Mouse (Mus musculus): ENCODE measurements around the gene Ddc. TPM values are rescaled to one million over a fixed set of nuclear protein-coding genes. Genes with fewer than 3 reads are reported as not detected.

Gene Ddc
- polyA plus RNA-seq, 1 experiment from 2014 or later, result 15.9 TPM

DNA sequence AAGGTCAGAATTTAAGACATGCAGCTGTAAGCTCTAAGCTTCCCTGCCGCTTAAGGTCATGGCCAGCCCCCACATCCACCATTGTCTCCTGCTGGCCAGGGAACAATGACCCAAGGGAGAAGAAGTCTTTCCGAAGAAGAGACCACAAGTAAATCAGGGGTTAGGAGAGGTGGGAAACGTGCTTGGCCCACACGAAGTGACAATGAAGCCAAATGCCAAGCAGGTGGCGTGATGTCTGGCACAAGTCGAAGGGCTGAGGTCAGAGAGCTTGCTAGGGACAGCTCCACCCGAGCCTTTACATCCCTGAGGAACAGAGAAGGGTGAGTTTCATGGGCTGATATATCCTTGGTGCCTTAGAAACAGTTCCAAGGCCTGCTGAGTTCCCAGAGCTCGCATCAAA is 52.9 kb downstream of the Ddc start:
- Histone ChIP-seq H3K4me1 (replicated peaks; ENCODE audit: control insufficient read depth, insufficient read depth, low read length) (peaks cover 33% of the 10 kb centered on the region), H3K4me2 (ENCODE audit: low read depth, low read length) (no peak overlapping the region), H3K27me3 (ENCODE audit: control insufficient read depth, insufficient read depth, low read depth, low read length) (no peaks in the 10 kb centered on the region), H3K27ac (ENCODE audit: low read length) (peak overlapping the region; percentile 56), H3K36me3 (ENCODE audit: control insufficient read depth, insufficient read depth, low read length) (no peaks in the 10 kb centered on the region), H3K9me3 (ENCODE audit: control insufficient read depth, low read length) (no peaks in the 10 kb centered on the region), H3K9ac (ENCODE audit: low read length) (no peak overlapping the region), H3K4me3 (ENCODE audit: low read length) (no peak overlapping the region)
- WGBS, result 66% methylated on average over 8 of the region's 8 CpGs
- ATAC-seq (ENCODE audit: low read depth), result no peak

DNA sequence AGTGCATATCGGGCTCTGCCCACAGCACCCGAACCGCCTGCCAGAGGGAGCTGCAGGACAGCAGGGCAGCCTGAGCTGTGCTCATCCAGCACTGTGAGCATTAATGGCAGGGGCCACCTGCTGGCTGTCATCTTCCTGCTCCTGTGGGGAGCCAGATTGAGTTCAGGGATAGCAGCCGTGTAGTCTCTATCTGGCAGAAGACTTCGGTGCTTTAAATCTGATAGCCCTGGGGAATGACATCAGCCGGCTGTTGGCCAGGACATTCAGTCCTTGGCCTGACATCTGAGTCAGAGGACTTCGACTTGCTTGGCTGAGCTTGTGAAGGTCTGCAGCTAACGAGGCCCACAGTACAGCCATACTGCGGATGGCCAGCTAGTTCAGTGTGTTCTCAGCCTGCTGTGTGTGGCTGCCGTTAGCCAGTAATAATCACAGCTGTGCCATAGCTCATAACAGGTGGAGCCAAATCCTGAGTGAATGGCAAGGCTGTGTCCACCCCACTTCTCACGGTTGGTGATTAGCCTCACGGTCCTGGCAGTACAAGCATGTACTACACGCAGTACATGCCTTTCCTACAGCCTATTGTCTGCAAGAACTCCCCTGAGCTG is 53.5 kb downstream of the Ddc start:
- peak; percentile 88 for ATAC-seq (ENCODE audit: low read depth)
- no peak overlapping the region for H3K9ac ChIP-seq (ENCODE audit: low read length)
- WGBS, result 46% methylated on average over 13 of the region's 13 CpGs

DNA sequence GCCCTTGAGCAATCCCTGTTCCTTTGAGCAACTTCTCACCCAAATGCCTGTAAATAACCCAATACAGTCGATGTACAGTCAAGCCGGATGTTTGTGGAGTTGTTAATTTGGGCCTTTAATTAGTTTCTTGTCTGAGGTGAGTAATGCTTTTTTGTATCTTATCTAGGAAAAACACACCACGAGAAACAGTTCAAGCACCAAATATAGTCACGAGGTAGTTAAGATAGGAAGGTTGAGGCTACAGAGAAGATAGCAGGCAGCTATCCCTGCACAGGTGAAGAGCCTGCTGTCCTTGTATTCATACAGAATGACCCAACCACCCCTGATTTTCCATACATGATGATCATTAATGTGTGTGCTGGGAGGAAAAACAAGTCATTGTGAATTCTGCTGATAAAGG is 56.4 kb downstream of the Ddc start:
- Histone ChIP-seq H3K9ac (ENCODE audit: low read length) (no peak overlapping the region), H3K36me3 (ENCODE audit: control insufficient read depth, insufficient read depth, low read length) (no peaks in the 10 kb centered on the region), H3K4me3 (ENCODE audit: low read length) (no peak overlapping the region), H3K27ac (ENCODE audit: low read length) (peak overlapping the region; percentile 24; the same call in 1 of the 2 replicates), H3K4me1 (replicated peaks; ENCODE audit: control insufficient read depth, insufficient read depth, low read length) (peaks cover 27% of the 10 kb centered on the region), H3K4me2 (ENCODE audit: low read depth, low read length) (no peak overlapping the region), H3K27me3 (ENCODE audit: control insufficient read depth, insufficient read depth, low read depth, low read length) (no peaks in the 10 kb centered on the region), H3K9me3 (ENCODE audit: control insufficient read depth, low read length) (no peaks in the 10 kb centered on the region)
- no peak for ATAC-seq (ENCODE audit: low read depth)
- 37% methylated on average over 4 of the region's 4 CpGs for WGBS

More for the DNA sequence above, 53.5 kb downstream of the Ddc start:
- Histone ChIP-seq H3K4me1 (replicated peaks; ENCODE audit: control insufficient read depth, insufficient read depth, low read length) (peaks cover 31% of the 10 kb centered on the region), H3K4me2 (ENCODE audit: low read depth, low read length) (no peak overlapping the region), H3K27me3 (ENCODE audit: control insufficient read depth, insufficient read depth, low read depth, low read length) (no peaks in the 10 kb centered on the region), H3K4me3 (ENCODE audit: low read length) (no peak overlapping the region), H3K36me3 (ENCODE audit: control insufficient read depth, insufficient read depth, low read length) (no peaks in the 10 kb centered on the region), H3K27ac (ENCODE audit: low read length) (peak overlapping the region; percentile 56), H3K9me3 (ENCODE audit: control insufficient read depth, low read length) (no peaks in the 10 kb centered on the region)

DNA sequence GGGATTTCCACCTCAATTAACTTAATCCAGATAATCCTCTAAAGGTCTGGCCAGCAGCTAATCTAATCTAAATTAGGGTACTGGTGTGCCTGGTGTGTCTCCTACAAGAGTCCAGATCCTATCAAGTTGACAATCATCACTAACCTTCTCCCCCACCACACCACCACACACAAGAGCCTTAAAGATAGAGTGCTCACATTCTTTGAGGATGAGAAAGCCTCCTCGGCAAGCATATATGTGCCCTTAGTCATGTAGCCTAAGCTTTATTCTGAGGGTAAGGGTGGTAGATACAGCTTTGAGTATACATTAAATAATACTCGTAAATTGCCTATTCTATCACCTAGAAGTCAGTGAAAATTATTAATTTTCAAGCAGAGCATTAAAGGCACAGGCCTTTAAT is 57.2 kb downstream of the Ddc start:
- H3K4me3 ChIP-seq (ENCODE audit: low read length), result no peak overlapping the region
- H3K9ac ChIP-seq (ENCODE audit: low read length), result no peak overlapping the region
- ATAC-seq (ENCODE audit: low read depth), result no peak
- H3K4me2 ChIP-seq (ENCODE audit: low read depth, low read length), result no peak overlapping the region
- H3K27ac ChIP-seq (ENCODE audit: low read length), result no peak overlapping the region
- no peaks in the 10 kb centered on the region for H3K36me3 ChIP-seq (ENCODE audit: control insufficient read depth, insufficient read depth, low read length)
- H3K4me1 ChIP-seq (replicated peaks; ENCODE audit: control insufficient read depth, insufficient read depth, low read length), result peaks cover 33% of the 10 kb centered on the region
- no peaks in the 10 kb centered on the region for H3K27me3 ChIP-seq (ENCODE audit: control insufficient read depth, insufficient read depth, low read depth, low read length)
- WGBS, result 61% methylated on average over 2 of the region's 2 CpGs
- H3K9me3 ChIP-seq (ENCODE audit: control insufficient read depth, low read length), result no peaks in the 10 kb centered on the region

DNA sequence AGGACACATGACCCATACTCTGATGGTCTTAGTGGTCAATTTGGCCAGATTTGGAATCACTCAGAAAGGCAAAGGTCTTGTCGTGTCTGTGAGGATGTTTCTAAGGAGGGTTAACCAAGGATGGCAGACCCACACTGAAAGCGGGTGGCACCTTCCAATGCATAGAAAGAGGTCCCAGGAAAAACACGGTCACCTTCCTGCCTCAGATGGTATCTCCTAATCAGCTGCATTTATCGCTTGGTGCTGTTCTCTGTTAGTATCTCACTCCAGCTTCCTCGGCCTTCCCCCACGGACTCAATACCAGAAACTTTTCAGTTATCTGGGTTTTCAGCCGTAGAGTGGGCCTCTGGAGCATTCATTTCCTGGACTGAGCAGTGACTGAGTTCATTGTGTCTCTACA is 58.1 kb downstream of the Ddc start:
- H3K9me3 ChIP-seq (ENCODE audit: control insufficient read depth, low read length), result no peaks in the 10 kb centered on the region
- WGBS, result 88% methylated on average over 7 of the region's 7 CpGs
- H3K36me3 ChIP-seq (ENCODE audit: control insufficient read depth, insufficient read depth, low read length), result no peaks in the 10 kb centered on the region
- H3K27me3 ChIP-seq (ENCODE audit: control insufficient read depth, insufficient read depth, low read depth, low read length), result no peaks in the 10 kb centered on the region
- H3K4me3 ChIP-seq (ENCODE audit: low read length), result no peak overlapping the region
- H3K4me2 ChIP-seq (ENCODE audit: low read depth, low read length), result no peak overlapping the region
- peaks cover 36% of the 10 kb centered on the region for H3K4me1 ChIP-seq (replicated peaks; ENCODE audit: control insufficient read depth, insufficient read depth, low read length)
- ATAC-seq (ENCODE audit: low read depth), result no peak
- H3K27ac ChIP-seq (ENCODE audit: low read length), result no peak overlapping the region
- no peak overlapping the region for H3K9ac ChIP-seq (ENCODE audit: low read length)

DNA sequence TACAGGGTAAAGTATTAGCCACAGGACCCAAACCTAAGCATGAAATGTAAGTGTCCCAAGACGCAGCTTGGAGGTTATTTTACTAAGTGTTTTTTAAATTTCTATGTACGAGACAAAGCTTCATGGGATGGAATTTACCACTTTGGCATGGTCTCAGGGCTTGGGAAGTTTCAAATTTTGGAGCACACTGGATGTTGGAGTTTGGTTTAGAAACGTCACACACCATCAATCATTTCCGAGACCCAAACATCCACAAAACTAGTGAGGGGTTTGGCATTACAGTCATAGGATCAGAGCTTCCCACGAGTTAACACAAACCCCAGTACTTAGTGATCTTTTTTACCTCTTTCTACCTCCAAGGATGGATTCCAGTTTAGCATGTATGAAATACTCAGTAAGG is 60.6 kb downstream of the Ddc start:
- Histone ChIP-seq H3K27me3 (ENCODE audit: control insufficient read depth, insufficient read depth, low read depth, low read length) (no peaks in the 10 kb centered on the region), H3K9ac (ENCODE audit: low read length) (peak overlapping the region; percentile 64; the same call in 1 of the 2 replicates), H3K4me3 (ENCODE audit: low read length) (no peak overlapping the region), H3K36me3 (ENCODE audit: control insufficient read depth, insufficient read depth, low read length) (no peaks in the 10 kb centered on the region), H3K4me2 (ENCODE audit: low read depth, low read length) (no peak overlapping the region), H3K4me1 (replicated peaks; ENCODE audit: control insufficient read depth, insufficient read depth, low read length) (peaks cover 34% of the 10 kb centered on the region), H3K27ac (ENCODE audit: low read length) (peak overlapping the region; percentile 88), H3K9me3 (ENCODE audit: control insufficient read depth, low read length) (no peaks in the 10 kb centered on the region)
- peak; percentile 61 for ATAC-seq (ENCODE audit: low read depth)
- WGBS, result 38% methylated on average over 5 of the region's 5 CpGs

DNA sequence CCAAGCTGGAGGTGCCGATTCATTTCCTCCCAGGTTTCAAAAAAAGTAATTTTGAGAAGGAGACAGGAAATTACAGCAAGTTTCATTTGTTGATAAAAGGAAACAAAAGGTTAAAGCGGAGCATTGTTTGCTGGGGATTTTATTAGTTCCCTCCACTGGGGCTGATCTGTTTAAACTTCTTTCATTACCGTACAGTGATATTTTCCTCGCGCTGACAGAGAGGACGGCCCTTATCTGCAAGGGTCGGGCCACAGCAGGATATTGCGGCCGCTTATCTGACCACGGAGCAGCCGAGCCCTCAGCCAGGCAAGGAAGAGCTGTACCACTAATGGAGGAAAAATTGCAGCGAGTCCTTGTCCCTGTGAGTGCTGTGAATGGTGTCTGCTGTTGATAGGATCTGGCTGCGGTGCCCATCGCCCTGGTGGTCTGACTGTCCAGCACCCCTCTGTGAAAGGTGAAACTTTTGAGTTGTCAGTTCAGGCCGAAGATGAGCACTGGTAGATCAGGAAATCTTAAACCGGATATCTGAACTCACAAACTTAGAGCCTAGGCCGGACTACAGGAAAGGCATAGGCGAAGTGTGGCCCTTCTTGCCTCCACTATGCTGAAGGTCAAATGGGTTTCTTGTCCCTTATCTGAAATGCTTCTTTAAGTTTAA is 61.1 kb downstream of the Ddc start:
- peak; percentile 44 for ATAC-seq (ENCODE audit: low read depth)
- Histone ChIP-seq H3K9me3 (ENCODE audit: control insufficient read depth, low read length) (no peaks in the 10 kb centered on the region), H3K4me2 (ENCODE audit: low read depth, low read length) (peak overlapping the region; percentile 46), H3K4me1 (replicated peaks; ENCODE audit: control insufficient read depth, insufficient read depth, low read length) (peaks cover 39% of the 10 kb centered on the region), H3K36me3 (ENCODE audit: control insufficient read depth, insufficient read depth, low read length) (no peaks in the 10 kb centered on the region), H3K27ac (ENCODE audit: low read length) (peak overlapping the region; percentile 88), H3K4me3 (ENCODE audit: low read length) (0 out of 2 replicates have a peak overlapping the region, but pooled peaks have one; percentile 4), H3K27me3 (ENCODE audit: control insufficient read depth, insufficient read depth, low read depth, low read length) (no peaks in the 10 kb centered on the region), H3K9ac (ENCODE audit: low read length) (peak overlapping the region; percentile 64)
- 14% methylated on average over 18 of the region's 18 CpGs for WGBS

DNA sequence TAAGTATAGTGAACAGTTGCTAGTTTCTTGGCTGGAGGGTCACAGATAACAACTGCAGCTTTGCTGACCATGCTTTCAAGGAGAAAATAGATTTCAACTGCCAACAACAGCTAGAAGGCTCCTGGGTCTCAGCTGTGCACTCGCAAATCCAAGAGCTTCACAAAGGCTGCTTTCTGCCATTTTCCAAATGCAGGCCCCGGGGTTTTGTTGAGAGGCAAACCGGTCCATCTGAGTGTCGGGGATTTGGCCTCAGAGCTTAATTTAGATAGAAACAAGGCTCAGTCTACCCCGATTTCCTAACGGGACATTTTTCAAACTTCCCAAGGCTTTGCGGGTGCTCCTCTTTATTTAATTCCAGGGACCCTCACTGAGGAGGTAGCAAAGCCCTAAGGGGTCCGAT is 61.7 kb downstream of the Ddc start:
- no peak for ATAC-seq (ENCODE audit: low read depth)
- Histone ChIP-seq H3K4me1 (replicated peaks; ENCODE audit: control insufficient read depth, insufficient read depth, low read length) (peaks cover 43% of the 10 kb centered on the region), H3K9me3 (ENCODE audit: control insufficient read depth, low read length) (no peaks in the 10 kb centered on the region), H3K27ac (ENCODE audit: low read length) (peak overlapping the region; percentile 88), H3K27me3 (ENCODE audit: control insufficient read depth, insufficient read depth, low read depth, low read length) (no peaks in the 10 kb centered on the region), H3K4me2 (ENCODE audit: low read depth, low read length) (peak overlapping the region; percentile 46), H3K9ac (ENCODE audit: low read length) (peak overlapping the region; percentile 64), H3K4me3 (ENCODE audit: low read length) (0 out of 2 replicates have a peak overlapping the region, but pooled peaks have one; percentile 4), H3K36me3 (ENCODE audit: control insufficient read depth, insufficient read depth, low read length) (no peaks in the 10 kb centered on the region)
- 28% methylated on average over 8 of the region's 8 CpGs for WGBS

DNA sequence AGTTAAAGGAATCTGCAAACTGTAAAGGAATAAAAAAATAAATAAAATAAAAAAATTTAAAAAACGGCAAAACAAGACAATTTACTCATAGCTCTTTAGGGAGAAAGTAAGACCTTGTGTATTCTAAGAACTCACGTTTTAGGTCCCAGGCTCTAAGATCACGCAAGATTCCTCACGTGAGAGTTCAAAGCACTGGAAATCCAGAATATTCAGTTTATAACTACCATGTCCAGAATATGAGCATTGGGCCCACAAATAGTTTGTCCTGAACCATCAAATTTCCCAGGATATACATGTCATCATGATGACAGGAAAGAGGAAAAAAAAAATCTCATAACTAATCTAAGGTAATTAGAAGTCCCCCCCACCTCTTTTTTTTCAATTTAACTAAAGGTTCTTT is 62.2 kb downstream of the Ddc start:
- Histone ChIP-seq H3K9ac (ENCODE audit: low read length) (no peak overlapping the region; the same call in 1 of the 2 replicates), H3K9me3 (ENCODE audit: control insufficient read depth, low read length) (no peaks in the 10 kb centered on the region), H3K4me1 (replicated peaks; ENCODE audit: control insufficient read depth, insufficient read depth, low read length) (peaks cover 47% of the 10 kb centered on the region), H3K4me2 (ENCODE audit: low read depth, low read length) (no peak overlapping the region), H3K27me3 (ENCODE audit: control insufficient read depth, insufficient read depth, low read depth, low read length) (no peaks in the 10 kb centered on the region), H3K27ac (ENCODE audit: low read length) (peak overlapping the region; percentile 68), H3K36me3 (ENCODE audit: control insufficient read depth, insufficient read depth, low read length) (no peaks in the 10 kb centered on the region), H3K4me3 (ENCODE audit: low read length) (no peak overlapping the region)
- 70% methylated on average over 4 of the region's 4 CpGs for WGBS
- ATAC-seq (ENCODE audit: low read depth), result no peak
